Mouse (Mus musculus): ENCODE results near the gene 1700034J05Rik. TPM values are rescaled to one million over a fixed set of nuclear protein-coding genes. Genes with fewer than 3 reads are reported as not detected.

1700034J05Rik gene
- total and polyA plus RNA-seq, 2 experiments: not detected

- WGBS: 96% methylated on average over 2 of the region's 2 CpGs
- Histone ChIP-seq H3K9ac (ENCODE audit: low read depth, low read length) (no peak overlapping the region), H3K4me1 (ENCODE audit: control insufficient read depth, insufficient read depth, low read length) (no peaks in the 10 kb centered on the region), H3K27me3 (ENCODE audit: control insufficient read depth, insufficient read depth, low read length) (no peaks in the 10 kb centered on the region), H3K36me3 (ENCODE audit: control insufficient read depth, insufficient read depth, low read length) (peaks cover 19% of the 10 kb centered on the region), H3K79me2 (ENCODE audit: control insufficient read depth, insufficient read depth, low read length) (no peaks in the 10 kb centered on the region), H3K4me3 (ENCODE audit: insufficient read depth, low read depth, low read length) (no peak overlapping the region), H3K27ac (replicated peaks; ENCODE audit: insufficient read depth, low read depth, low read length) (no peak overlapping the region)
- TF ChIP-seq POLR2A (IDR thresholded peaks at IDR 0.05; ENCODE audit: extremely low read depth, insufficient read depth, low read length) (no peak), CTCF (IDR thresholded peaks at IDR 0.05; ENCODE audit: low read depth, low read length) (no peak)
- no peak for DNase-seq (ENCODE audit: extremely low read depth, low read depth, low spot score)
Observed at GRCm38 (mm10) chr6:146995391-146995790, 41.2 kb upstream of the 1700034J05Rik start.

DNA sequence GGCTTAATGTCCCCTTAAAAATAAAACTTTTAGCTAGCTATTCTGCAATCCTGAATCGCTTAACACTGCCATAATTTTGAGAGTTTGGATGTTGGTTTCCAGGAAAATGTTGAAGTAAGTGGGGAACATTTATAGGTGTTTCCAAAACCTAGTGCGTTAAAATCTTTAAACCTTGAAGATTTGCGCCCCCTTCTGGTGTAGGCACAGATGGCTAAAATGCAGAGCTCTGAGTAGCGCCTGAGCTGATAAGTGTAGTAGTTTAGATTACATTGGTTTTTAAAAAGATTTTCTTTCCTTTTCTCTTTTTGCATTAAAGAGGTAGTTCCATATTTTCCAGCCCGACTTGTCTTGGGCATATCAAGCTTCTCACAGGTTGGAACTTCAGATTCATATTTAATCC, 40.0 kb upstream of the 1700034J05Rik start:
- H3K27me3 ChIP-seq (ENCODE audit: control insufficient read depth, insufficient read depth, low read length): no peaks in the 10 kb centered on the region
- H3K36me3 ChIP-seq (ENCODE audit: control insufficient read depth, insufficient read depth, low read length): peaks cover 15% of the 10 kb centered on the region; the same call in 1 of the 2 replicates
- no peak overlapping the region for H3K9ac ChIP-seq (ENCODE audit: low read depth, low read length)
- WGBS: 43% methylated on average over 5 of the region's 5 CpGs
- no peaks in the 10 kb centered on the region for H3K4me1 ChIP-seq (ENCODE audit: control insufficient read depth, insufficient read depth, low read length)
- H3K27ac ChIP-seq (replicated peaks; ENCODE audit: insufficient read depth, low read depth, low read length): no peak overlapping the region
- no peak overlapping the region for H3K4me3 ChIP-seq (ENCODE audit: insufficient read depth, low read depth, low read length)
- H3K79me2 ChIP-seq (ENCODE audit: control insufficient read depth, insufficient read depth, low read length): no peaks in the 10 kb centered on the region
- TF ChIP-seq POLR2A (IDR thresholded peaks at IDR 0.05; ENCODE audit: extremely low read depth, insufficient read depth, low read length): no peak
- TF ChIP-seq CTCF (IDR thresholded peaks at IDR 0.05; ENCODE audit: low read depth, low read length): peak; percentile 33; the same call in 1 of the 2 replicates
- DNase-seq (ENCODE audit: extremely low read depth, low read depth, low spot score): peak; percentile 41

GRCm38 (mm10) chr6:146984569-146984968, 30.3 kb upstream of the 1700034J05Rik start:
- no peak for DNase-seq (ENCODE audit: extremely low read depth, low read depth, low spot score)
- Histone ChIP-seq H3K9ac (ENCODE audit: low read depth, low read length) (no peak overlapping the region), H3K27ac (replicated peaks; ENCODE audit: insufficient read depth, low read depth, low read length) (no peak overlapping the region), H3K4me1 (ENCODE audit: control insufficient read depth, insufficient read depth, low read length) (no peaks in the 10 kb centered on the region), H3K4me3 (ENCODE audit: insufficient read depth, low read depth, low read length) (no peak overlapping the region), H3K36me3 (ENCODE audit: control insufficient read depth, insufficient read depth, low read length) (peaks cover 1% of the 10 kb centered on the region; the same call in 1 of the 2 replicates), H3K27me3 (ENCODE audit: control insufficient read depth, insufficient read depth, low read length) (no peaks in the 10 kb centered on the region), H3K79me2 (ENCODE audit: control insufficient read depth, insufficient read depth, low read length) (no peaks in the 10 kb centered on the region)
- no peak for TF ChIP-seq CTCF (IDR thresholded peaks at IDR 0.05; ENCODE audit: low read depth, low read length)
- TF ChIP-seq POLR2A (IDR thresholded peaks at IDR 0.05; ENCODE audit: extremely low read depth, insufficient read depth, low read length): no peak
- 82% methylated on average over 3 of the region's 3 CpGs for WGBS

GRCm38 (mm10) chr6:146981249-146981835, 27.1 kb upstream of the 1700034J05Rik start:
- Histone ChIP-seq H3K4me1 (ENCODE audit: control insufficient read depth, insufficient read depth, low read length) (peaks cover 2% of the 10 kb centered on the region; the same call in 1 of the 2 replicates), H3K79me2 (ENCODE audit: control insufficient read depth, insufficient read depth, low read length) (no peaks in the 10 kb centered on the region), H3K36me3 (ENCODE audit: control insufficient read depth, insufficient read depth, low read length) (peaks cover 14% of the 10 kb centered on the region; the same call in 1 of the 2 replicates), H3K27ac (replicated peaks; ENCODE audit: insufficient read depth, low read depth, low read length) (no peak overlapping the region), H3K9ac (ENCODE audit: low read depth, low read length) (no peak overlapping the region), H3K27me3 (ENCODE audit: control insufficient read depth, insufficient read depth, low read length) (no peaks in the 10 kb centered on the region), H3K4me3 (ENCODE audit: insufficient read depth, low read depth, low read length) (no peak overlapping the region)
- no peak for TF ChIP-seq POLR2A (IDR thresholded peaks at IDR 0.05; ENCODE audit: extremely low read depth, insufficient read depth, low read length)
- no peak for TF ChIP-seq CTCF (IDR thresholded peaks at IDR 0.05; ENCODE audit: low read depth, low read length)
- WGBS: 82% methylated on average over 1 of the region's 1 CpGs
- DNase-seq (ENCODE audit: extremely low read depth, low read depth, low spot score): no peak

DNA sequence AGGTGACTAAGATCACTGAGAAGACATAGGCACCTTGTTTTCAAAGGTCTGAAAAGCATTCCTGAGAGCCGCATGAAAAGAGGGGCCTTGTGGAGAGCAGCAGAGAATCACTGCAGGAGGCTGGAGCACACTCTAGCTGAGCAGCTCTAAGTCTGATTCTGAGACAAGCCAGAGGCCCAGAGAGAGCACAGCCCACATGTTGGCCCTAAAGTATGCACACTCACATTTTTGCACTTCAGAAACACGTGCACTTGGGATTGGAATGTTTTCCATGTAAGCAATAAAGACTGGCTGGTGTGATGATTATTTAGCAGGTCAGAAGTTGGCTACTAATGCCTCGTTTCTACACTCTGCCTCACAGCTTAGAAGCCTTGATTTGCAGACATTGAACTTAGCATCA, 25.7 kb upstream of the 1700034J05Rik start:
- DNase-seq (ENCODE audit: extremely low read depth, low read depth, low spot score): no peak
- H3K36me3 ChIP-seq (ENCODE audit: control insufficient read depth, insufficient read depth, low read length): peaks cover 14% of the 10 kb centered on the region; the same call in 1 of the 2 replicates
- no peaks in the 10 kb centered on the region for H3K79me2 ChIP-seq (ENCODE audit: control insufficient read depth, insufficient read depth, low read length)
- 0 out of 2 replicates have a peak overlapping the region, but pooled peaks have one; percentile 4 for H3K27ac ChIP-seq (replicated peaks; ENCODE audit: insufficient read depth, low read depth, low read length)
- TF ChIP-seq POLR2A (IDR thresholded peaks at IDR 0.05; ENCODE audit: extremely low read depth, insufficient read depth, low read length) (no peak), CTCF (IDR thresholded peaks at IDR 0.05; ENCODE audit: low read depth, low read length) (no peak)
- WGBS: 74% methylated on average over 3 of the region's 3 CpGs
- no peak overlapping the region for H3K4me3 ChIP-seq (ENCODE audit: insufficient read depth, low read depth, low read length)
- H3K9ac ChIP-seq (ENCODE audit: low read depth, low read length): no peak overlapping the region
- peaks cover 2% of the 10 kb centered on the region; the same call in 1 of the 2 replicates for H3K4me1 ChIP-seq (ENCODE audit: control insufficient read depth, insufficient read depth, low read length)
- H3K27me3 ChIP-seq (ENCODE audit: control insufficient read depth, insufficient read depth, low read length): no peaks in the 10 kb centered on the region

GRCm38 (mm10) chr6:146979115-146979744, 25.0 kb upstream of the 1700034J05Rik start:
- Histone ChIP-seq H3K36me3 (ENCODE audit: control insufficient read depth, insufficient read depth, low read length) (peaks cover 14% of the 10 kb centered on the region; the same call in 1 of the 2 replicates), H3K4me3 (ENCODE audit: insufficient read depth, low read depth, low read length) (no peak overlapping the region), H3K4me1 (ENCODE audit: control insufficient read depth, insufficient read depth, low read length) (peaks cover 2% of the 10 kb centered on the region; the same call in 1 of the 2 replicates), H3K9ac (ENCODE audit: low read depth, low read length) (no peak overlapping the region), H3K79me2 (ENCODE audit: control insufficient read depth, insufficient read depth, low read length) (no peaks in the 10 kb centered on the region), H3K27ac (replicated peaks; ENCODE audit: insufficient read depth, low read depth, low read length) (no peak overlapping the region), H3K27me3 (ENCODE audit: control insufficient read depth, insufficient read depth, low read length) (no peaks in the 10 kb centered on the region)
- no peak for TF ChIP-seq POLR2A (IDR thresholded peaks at IDR 0.05; ENCODE audit: extremely low read depth, insufficient read depth, low read length)
- TF ChIP-seq CTCF (IDR thresholded peaks at IDR 0.05; ENCODE audit: low read depth, low read length): no peak
- DNase-seq (ENCODE audit: extremely low read depth, low read depth, low spot score): no peak
- 80% methylated on average over 1 of the region's 1 CpGs for WGBS
